Mouse (Mus musculus): ENCODE measurements at regions not wholly inside any gene's neighbourhood (a gene's known extent, or its start where the extent isn't known, plus 50 kb on each side); places are given as distances from the start of the nearest gene placed in this dataset.

DNA sequence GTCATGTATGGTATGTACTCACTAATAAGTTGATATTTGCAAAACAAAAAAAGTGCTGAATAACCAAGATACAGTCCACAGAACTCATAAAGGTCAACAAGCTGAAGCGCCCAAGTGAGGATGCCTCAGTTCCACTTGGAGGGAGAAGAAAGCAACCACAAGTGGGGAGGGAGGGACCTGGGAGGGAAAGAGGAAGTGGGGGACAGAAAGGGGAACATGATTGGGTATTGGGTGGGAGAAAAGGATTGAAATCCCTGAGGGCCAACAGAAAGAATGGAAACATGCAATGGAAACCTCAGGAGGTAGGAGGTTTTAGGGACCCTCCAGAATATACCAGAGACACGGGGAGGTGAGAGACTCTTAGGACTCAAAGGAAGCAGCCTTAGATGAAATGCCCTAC, 2777.2 kb downstream of the 9330182O14Rik start:
- TF ChIP-seq CTCF (IDR thresholded peaks at IDR 0.05; ENCODE audit: extremely low read depth, insufficient read depth, low read length) (no peak), POLR2A (IDR thresholded peaks at IDR 0.05; ENCODE audit: extremely low read depth, insufficient read depth, low read length) (no peak)

Data from cortical plate, adult 2 months (tissue).